Mouse (Mus musculus) C3H10T1/2 (cell line): ENCODE results near the gene Gm5108. TPM values are rescaled to one million over a fixed set of nuclear protein-coding genes. Genes with fewer than 3 reads are reported as not detected.

ENCODE experiments used
- polyA plus RNA-seq, 2 experiments: library from polyadenylated mRNA; unstranded; fragments of >200 nt; fragmentation: generic; extraction: Trizol; gene quantifications; one replicate each; pipeline ENCODE4 v1.2.1; 2012; ENCODE audit warnings: missing spikeins in 2 of 2

Gm5108 gene
- not detected for polyA plus RNA-seq

GRCm38 (mm10) chr5:67941369-67941768 is at the start of gene Gm5108:
Gene Gm5108, plus strand, starts transcription at chr5:67941669.

GRCm38 (mm10) chr5:67946321-67946720 is 4.9 kb downstream of the Gm5108 start, which contains the start of gene Gm21905:
Gene Gm21905, minus strand, starts transcription at chr5:67946421.

Other genes starting within 250 kb of the Gm5108 start
- under 1 TPM in 1 of 2 experiments, not detected in 1; 0.06 TPM for gene Atp8a1, start 94.2 kb upstream of the Gm5108 start, polyA plus RNA-seq
- not detected for gene Gm21905, start 4.8 kb downstream of the Gm5108 start, polyA plus RNA-seq
- not detected for gene Grxcr1, start 90.2 kb downstream of the Gm5108 start, polyA plus RNA-seq